Mouse (Mus musculus) central nervous system, embryonic 11.5 days (tissue): Measurements from ENCODE around the gene Gm42715. TPM values are rescaled to one million over a fixed set of nuclear protein-coding genes. Genes with fewer than 3 reads are reported as not detected.

Source experiments
- polyA plus RNA-seq: library from polyadenylated mRNA; depleted of rRNA; stranded (reverse); fragments of >200 nt; gene quantifications from 2 replicates; pipeline ENCODE4 v1.2.3, GENCODE M21; 2012; rRNA removed

Gm42715 gene
- polyA plus RNA-seq, result 28.0 and 80.1 TPM in 2 replicates

GRCm38 (mm10) chr7:127519284-127519683, at the start of gene Gm42715:
Gene Gm42715 (plus strand): TSS chr7:127519584.

GRCm38 (mm10) chr7:127478635-127479317, 40.6 kb upstream of the Gm42715 start, which contains the start of gene Fbrs:
Gene Fbrs (plus strand): TSS chr7:127479199.

DNA sequence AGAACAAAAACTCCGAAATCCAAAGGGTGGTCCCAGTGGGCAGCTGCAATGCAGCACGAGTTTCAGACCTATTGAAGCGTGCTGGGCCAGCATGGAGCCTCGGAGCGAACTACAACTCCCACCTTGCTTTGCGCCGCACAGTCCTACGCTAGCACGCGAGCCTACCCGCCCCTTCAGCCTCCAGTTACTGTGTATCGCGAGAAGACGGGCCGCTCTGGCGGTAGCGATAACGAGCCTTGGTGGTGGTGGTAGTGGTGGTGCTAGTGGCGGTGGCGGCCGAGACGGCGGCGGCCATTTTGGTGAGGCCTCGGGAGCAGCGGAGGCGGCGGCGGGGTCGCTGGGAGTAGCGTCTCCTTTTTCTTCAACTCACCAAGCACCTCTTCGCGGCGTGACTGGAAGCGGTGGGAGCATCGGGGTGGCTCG, 7.6 kb upstream of the Gm42715 start, which contains the start of gene Srcap:
Srcap (plus strand) TSS at position 176 of the 423 bp plus-strand sequence.

DNA sequence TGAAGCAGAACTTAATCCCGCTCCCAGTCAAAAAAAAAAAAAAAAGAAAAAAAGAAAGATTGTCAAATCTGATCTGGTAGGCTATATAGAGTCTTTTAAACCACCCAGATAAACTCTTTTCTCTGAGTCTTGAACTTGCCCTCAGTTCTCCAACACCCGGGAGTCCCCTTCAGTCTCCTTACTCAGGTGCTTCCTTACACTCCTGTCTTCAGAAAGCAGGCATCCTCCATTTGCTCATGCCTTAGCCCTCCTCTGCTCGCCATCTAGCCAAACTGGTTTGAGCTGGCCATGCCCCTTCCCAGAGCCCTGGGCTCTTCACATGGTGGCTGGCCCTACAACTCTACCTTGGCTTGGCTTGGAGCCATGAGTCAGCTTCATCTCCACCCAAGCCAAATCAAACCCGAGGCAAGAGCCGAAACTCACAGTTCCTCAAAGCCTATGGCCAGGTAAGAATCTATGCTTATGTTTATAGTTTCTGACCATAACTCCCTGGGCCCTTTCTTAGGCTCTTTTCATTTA, 42.0 kb downstream of the Gm42715 start, which contains the start of gene Tmem265:
Tmem265 (plus strand) TSS at position 51 of the 519 bp plus-strand sequence.

GRCm38 (mm10) chr7:127572895-127573471, 53.6 kb downstream of the Gm42715 start, which contains the start of gene Phkg2:
Gene Phkg2 (plus strand): TSS chr7:127573340.

DNA sequence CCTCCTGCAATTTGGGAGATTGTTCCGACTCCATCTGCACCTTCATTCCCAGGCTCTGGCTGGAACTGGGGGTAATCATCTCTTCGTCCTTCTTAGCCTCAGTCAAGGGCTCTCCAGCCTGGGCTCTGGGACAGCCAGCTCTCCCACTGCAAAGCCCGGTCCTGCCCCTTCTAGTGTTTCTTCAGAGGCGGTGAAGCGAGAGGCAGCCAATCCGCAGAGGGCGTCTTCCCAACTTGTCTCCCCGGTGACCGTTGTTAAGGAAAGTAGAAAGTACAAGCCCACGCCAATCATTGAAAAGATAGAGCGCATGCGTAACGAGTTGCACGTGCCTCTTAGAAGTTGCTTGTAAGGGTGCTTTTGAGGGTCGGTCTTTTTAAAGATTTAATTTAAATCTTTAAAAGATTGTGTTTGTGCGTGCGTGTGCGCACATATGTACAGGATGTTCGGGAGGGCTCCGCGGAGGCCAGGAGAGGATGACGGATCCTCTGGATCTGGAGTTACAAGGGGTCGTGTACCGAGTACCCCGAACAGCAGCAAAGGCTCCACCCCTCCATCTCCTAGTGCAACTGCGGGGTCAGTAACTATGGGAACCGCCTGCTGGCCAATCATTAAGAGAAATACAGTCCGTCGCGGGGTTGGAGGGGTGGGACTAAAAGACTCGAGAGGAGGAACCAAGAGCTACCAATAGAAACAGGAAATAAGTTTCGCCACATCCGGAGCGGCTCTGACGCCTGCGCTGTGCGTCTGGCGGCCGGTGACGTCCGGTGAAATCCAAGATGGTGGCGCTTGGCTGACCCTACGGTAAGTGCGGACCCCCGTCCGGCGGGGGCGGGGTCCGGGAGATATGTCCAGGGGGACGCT, 68.9 kb downstream of the Gm42715 start, which contains the start of the genes Ccdc189 and Rnf40:
Ccdc189 (minus strand) TSS at position 585 of the 861 bp plus-strand sequence.
Rnf40 (plus strand) TSS at position 757 of the 861 bp plus-strand sequence.

GRCm38 (mm10) chr7:127614891-127615843, 95.8 kb downstream of the Gm42715 start, which contains the start of gene Zfp629:
Gene Zfp629 (minus strand): TSS chr7:127615797.

Other genes with a start within 250 kb of the Gm42715 start
- gene Sephs2, start 245.5 kb upstream of the Gm42715 start, polyA plus RNA-seq, result 31.3 and 38.0 TPM in 2 replicates
- gene Itgal, start 223.3 kb upstream of the Gm42715 start, polyA plus RNA-seq, result 1.0 and 1.4 TPM in 2 replicates
- gene Zfp768, start 174.0 kb upstream of the Gm42715 start, polyA plus RNA-seq, result 33.5 and 37.3 TPM in 2 replicates
- gene Zfp747, start 143.5 kb upstream of the Gm42715 start, polyA plus RNA-seq, result 7.2 and 7.9 TPM in 2 replicates
- 2.7 and 3.5 TPM in 2 replicates for gene 9130019O22Rik, start 132.4 kb upstream of the Gm42715 start, polyA plus RNA-seq
- gene E430018J23Rik, start 126.0 kb upstream of the Gm42715 start, polyA plus RNA-seq, result 5.4 and 7.4 TPM in 2 replicates
- 4.3 and 5.6 TPM in 2 replicates for gene Zfp764, start 112.8 kb upstream of the Gm42715 start, polyA plus RNA-seq
- gene Zfp688, start 97.5 kb upstream of the Gm42715 start, polyA plus RNA-seq, result 18.0 and 18.7 TPM in 2 replicates
- 10.8 and 12.9 TPM in 2 replicates for gene Zfp689, start 70.4 kb upstream of the Gm42715 start, polyA plus RNA-seq
- 68.6 and 71.9 TPM in 2 replicates for gene Prr14, start 60.0 kb upstream of the Gm42715 start, polyA plus RNA-seq
- 31.3 and 33.7 TPM in 2 replicates for gene Fbrs, start 40.4 kb upstream of the Gm42715 start, polyA plus RNA-seq
- gene Srcap, start 7.6 kb upstream of the Gm42715 start, polyA plus RNA-seq, result 27.1 and 30.8 TPM in 2 replicates
- gene Tmem265, start 41.8 kb downstream of the Gm42715 start, polyA plus RNA-seq, result 0.14 TPM in 1 of 2 replicates, not detected in the other
- 79.1 and 101 TPM in 2 replicates for gene Phkg2, start 53.8 kb downstream of the Gm42715 start, polyA plus RNA-seq
- gene Ccdc189, start 69.0 kb downstream of the Gm42715 start, polyA plus RNA-seq, result 13.9 and 14.3 TPM in 2 replicates
- 53.8 and 65.4 TPM in 2 replicates for gene Rnf40, start 69.2 kb downstream of the Gm42715 start, polyA plus RNA-seq
- 37.7 and 70.8 TPM in 2 replicates for gene Zfp629, start 96.2 kb downstream of the Gm42715 start, polyA plus RNA-seq
- 60.0 and 95.8 TPM in 2 replicates for gene Bcl7c, start 189.3 kb downstream of the Gm42715 start, polyA plus RNA-seq
- gene Ctf1, start 193.2 kb downstream of the Gm42715 start, polyA plus RNA-seq, result 11.5 and 13.9 TPM in 2 replicates
- not detected in 2 replicates for gene Ctf2, start 212.6 kb downstream of the Gm42715 start, polyA plus RNA-seq
- gene Fbxl19, start 225.0 kb downstream of the Gm42715 start, polyA plus RNA-seq, result 84.5 and 155 TPM in 2 replicates